Mouse (Mus musculus) cortical plate, adult 2 months (tissue): ENCODE measurements at regions not wholly inside any gene's neighbourhood (a gene's known extent, or its start where the extent isn't known, plus 50 kb on each side); places are given as distances from the start of the nearest gene placed in this dataset.
A peak's percentile ranks its signal among the peaks of the same experiment; 100 is the strongest.

Source experiments
- H3K27ac ChIP-seq: fragments of 200-500 bp; 2 replicates; pipeline ENCODE4 v1.5.1; 2012; ENCODE audit warnings: low read length, control low read depth, inconsistent platforms; ENCODE audit not compliant: insufficient read depth
- H3K4me1 ChIP-seq: fragments of 200-500 bp; 2 replicates; pipeline ENCODE4 v1.6.1; 2011; ENCODE audit warnings: low read length; ENCODE audit not compliant: control insufficient read depth, insufficient read depth
- H3K4me3 ChIP-seq: fragments of 200-500 bp; 2 replicates; pipeline ENCODE4 v1.5.1; 2011; ENCODE audit warnings: mild to moderate bottlenecking, low read length, control low read depth; ENCODE audit not compliant: insufficient read depth
- CTCF ChIP-seq: fragments of 200-500 bp; IDR thresholded peaks from 2 replicates; pipeline ENCODE4 v1.5.1; 2011; ENCODE audit warnings: mild to moderate bottlenecking, control low read depth, low read length; ENCODE audit not compliant: insufficient read depth; ENCODE audit errors: extremely low read depth
- POLR2A ChIP-seq: fragments of 200-500 bp; IDR thresholded peaks from 2 replicates; pipeline ENCODE4 v1.6.1; 2011; ENCODE audit warnings: mild to moderate bottlenecking, low read length, control low read depth; ENCODE audit not compliant: insufficient read depth; ENCODE audit errors: extremely low read depth

GRCm38 (mm10) chr4:131014301-131015081 is 70.3 kb downstream of the Matn1 start:
- Histone ChIP-seq H3K4me1 (0 out of 2 replicates have a peak, but pooled peaks cover 2% of the 10 kb centered on the region), H3K4me3 (no peak overlapping the region), H3K27ac (no peak overlapping the region)
- TF ChIP-seq CTCF (no peak), POLR2A (no peak)

DNA sequence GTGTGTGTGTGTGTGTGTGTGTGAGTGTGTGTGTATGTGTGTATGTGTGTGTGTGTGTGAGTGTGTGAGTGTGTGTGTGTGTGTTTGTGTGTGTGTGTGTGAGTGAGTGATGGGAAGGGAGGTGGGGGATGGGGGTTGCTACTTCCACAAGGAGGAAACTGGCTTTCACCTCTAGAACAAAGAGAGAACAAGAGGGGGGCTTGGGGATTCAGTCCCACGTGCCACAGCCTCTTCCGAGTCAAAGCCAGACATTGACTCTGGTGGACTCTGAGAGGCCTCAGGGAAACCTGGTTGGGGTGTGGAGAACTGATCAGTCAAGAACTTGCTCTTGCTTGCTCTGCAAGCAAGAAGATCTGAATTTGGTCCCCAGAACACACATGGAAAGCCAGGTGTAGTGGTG is 71.0 kb downstream of the Matn1 start:
- H3K4me1 ChIP-seq: 0 out of 2 replicates have a peak, but pooled peaks cover 2% of the 10 kb centered on the region
- no peak overlapping the region for H3K27ac ChIP-seq
- H3K4me3 ChIP-seq: no peak overlapping the region
- TF ChIP-seq CTCF (no peak), POLR2A (no peak)

- H3K27ac ChIP-seq: no peak overlapping the region
- no peaks in the 10 kb centered on the region for H3K4me1 ChIP-seq
- no peak overlapping the region for H3K4me3 ChIP-seq
- TF ChIP-seq CTCF: no peak
- no peak for TF ChIP-seq POLR2A
Measured at GRCm38 (mm10) chr4:131023601-131024000, 79.4 kb downstream of the Matn1 start.

GRCm38 (mm10) chr4:131036292-131036691 is 92.1 kb downstream of the Matn1 start:
- no peak overlapping the region for H3K4me3 ChIP-seq
- H3K27ac ChIP-seq: no peak overlapping the region
- TF ChIP-seq CTCF: no peak
- no peak for TF ChIP-seq POLR2A
- no peaks in the 10 kb centered on the region for H3K4me1 ChIP-seq

DNA sequence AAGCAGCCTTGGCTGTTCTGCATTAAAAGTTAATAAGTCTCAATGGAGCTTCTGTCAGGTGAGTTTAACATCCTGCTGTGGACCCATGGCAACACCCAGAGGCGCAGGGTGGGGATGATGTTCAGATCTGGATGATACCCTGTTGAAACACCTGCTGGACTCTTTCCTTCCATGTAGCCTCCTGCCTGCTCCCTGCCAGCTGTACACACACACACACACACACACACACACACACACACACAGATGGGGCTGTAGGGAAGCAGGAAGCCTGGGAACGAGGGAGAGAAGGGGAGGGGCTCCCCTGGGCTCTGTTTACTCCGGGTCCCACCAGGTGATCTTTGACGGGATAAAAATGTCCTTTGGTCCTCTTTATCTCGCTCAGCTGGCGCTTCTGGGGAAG is 93.0 kb downstream of the Matn1 start:
- no peak overlapping the region for H3K4me3 ChIP-seq
- TF ChIP-seq CTCF (no peak), POLR2A (no peak)
- H3K27ac ChIP-seq: no peak overlapping the region
- no peaks in the 10 kb centered on the region for H3K4me1 ChIP-seq

GRCm38 (mm10) chr4:131039686-131040085 is 95.5 kb downstream of the Matn1 start:
- H3K4me3 ChIP-seq: no peak overlapping the region
- no peak for TF ChIP-seq POLR2A
- no peak for TF ChIP-seq CTCF
- no peak overlapping the region for H3K27ac ChIP-seq
- H3K4me1 ChIP-seq: no peaks in the 10 kb centered on the region

- Histone ChIP-seq H3K4me3 (no peak overlapping the region), H3K27ac (no peak overlapping the region), H3K4me1 (peaks cover 1% of the 10 kb centered on the region)
- TF ChIP-seq CTCF (no peak), POLR2A (no peak)
Measured at GRCm38 (mm10) chr4:131041210-131041609, 97.0 kb downstream of the Matn1 start.

GRCm38 (mm10) chr4:131046101-131046500 is 101.9 kb downstream of the Matn1 start:
- Histone ChIP-seq H3K4me3 (no peak overlapping the region), H3K4me1 (peaks cover 6% of the 10 kb centered on the region)
- no peak for TF ChIP-seq CTCF
- TF ChIP-seq POLR2A: no peak

GRCm38 (mm10) chr4:131046969-131047650 is 102.9 kb downstream of the Matn1 start:
- no peak overlapping the region for H3K4me3 ChIP-seq
- peak overlapping the region; percentile 34; the same call in 1 of the 2 replicates for H3K27ac ChIP-seq
- no peak for TF ChIP-seq POLR2A
- TF ChIP-seq CTCF: no peak
- H3K4me1 ChIP-seq: peaks cover 6% of the 10 kb centered on the region

More at GRCm38 (mm10) chr4:131046101-131046500, 101.9 kb downstream of the Matn1 start:
- no peak overlapping the region for H3K27ac ChIP-seq

DNA sequence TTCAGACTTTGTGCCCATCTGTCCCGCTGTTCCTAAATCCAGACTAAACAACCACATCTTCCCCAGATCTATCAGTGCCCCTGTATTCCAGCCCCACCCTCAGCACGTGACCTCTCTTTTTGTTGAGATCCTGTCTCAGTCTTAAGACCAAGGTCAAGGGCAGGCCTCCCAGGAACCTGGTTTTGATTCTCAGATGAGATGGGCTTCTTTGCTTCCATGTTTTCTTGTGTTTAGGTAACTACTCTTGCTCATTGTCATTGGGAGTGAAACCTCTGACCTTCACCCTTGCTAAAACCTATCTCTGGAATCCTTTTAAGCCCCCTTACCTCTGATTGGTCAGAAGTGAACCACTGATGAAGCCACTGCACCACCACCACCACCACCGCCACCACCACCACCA is 112.1 kb downstream of the Matn1 start:
- Histone ChIP-seq H3K4me1 (no peaks in the 10 kb centered on the region), H3K27ac (no peak overlapping the region), H3K4me3 (no peak overlapping the region)
- TF ChIP-seq CTCF (no peak), POLR2A (no peak)

DNA sequence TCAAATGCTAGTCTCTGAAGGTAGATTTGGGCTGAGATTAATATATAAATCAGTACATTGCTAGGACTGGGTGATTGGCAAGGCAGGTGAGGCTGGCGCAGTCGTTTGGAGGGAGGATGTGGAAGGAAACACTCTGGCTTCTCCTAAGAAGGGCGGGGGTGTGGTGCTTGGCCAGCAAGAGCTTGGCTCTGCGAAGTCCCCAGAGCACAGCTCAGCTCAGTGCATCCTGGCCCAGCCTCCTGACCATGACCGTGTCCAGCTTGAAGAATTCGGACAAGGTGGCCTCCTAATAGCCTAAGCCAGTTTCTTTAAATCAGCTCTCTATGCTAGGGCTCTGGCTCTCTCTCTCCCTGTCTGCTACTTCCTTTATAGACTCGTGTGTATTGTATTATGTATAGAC is 115.4 kb downstream of the Matn1 start:
- Histone ChIP-seq H3K4me3 (no peak overlapping the region), H3K4me1 (no peaks in the 10 kb centered on the region), H3K27ac (no peak overlapping the region)
- no peak for TF ChIP-seq POLR2A
- TF ChIP-seq CTCF: no peak
